Mouse (Mus musculus): ENCODE measurements around the gene Fam186b. TPM values are rescaled to one million over a fixed set of nuclear protein-coding genes. Genes with fewer than 3 reads are reported as not detected.
"Not testable (repeated sequence)": the region's sequence is repeated elsewhere in the genome, so short reads cannot be mapped to it uniquely, and the experiment has no call there.

Fam186b gene
- total RNA-seq, 1 experiment from 2014 or later = not detected

GRCm38 (mm10) chr15:99283456-99283855 is 12.2 kb downstream of the Fam186b start:
- no peak for ATAC-seq (replicated peaks; ENCODE audit: insufficient number of reproducible peaks, low FRiP score, low TSS enrichment, poor library complexity, severe bottlenecking)

- ATAC-seq (replicated peaks; ENCODE audit: insufficient number of reproducible peaks, low FRiP score, low TSS enrichment, poor library complexity, severe bottlenecking) = 0 out of 2 replicates have a peak, but pooled peaks have one; percentile 10
Measured at GRCm38 (mm10) chr15:99278271-99278670, 17.4 kb downstream of the Fam186b start.

GRCm38 (mm10) chr15:99276095-99276494 is 19.6 kb downstream of the Fam186b start:
- no peak for ATAC-seq (replicated peaks; ENCODE audit: insufficient number of reproducible peaks, low FRiP score, low TSS enrichment, poor library complexity, severe bottlenecking)

- 0 out of 2 replicates have a peak, but pooled peaks have one; percentile 35 for ATAC-seq (replicated peaks; ENCODE audit: insufficient number of reproducible peaks, low FRiP score, low TSS enrichment, poor library complexity, severe bottlenecking)
Measured at GRCm38 (mm10) chr15:99265679-99266078, 30.0 kb downstream of the Fam186b start.

- ATAC-seq (replicated peaks; ENCODE audit: insufficient number of reproducible peaks, low FRiP score, low TSS enrichment, poor library complexity, severe bottlenecking) = no peak
Measured at GRCm38 (mm10) chr15:99264363-99264762, 31.3 kb downstream of the Fam186b start.

- no peak for ATAC-seq (replicated peaks; ENCODE audit: insufficient number of reproducible peaks, low FRiP score, low TSS enrichment, poor library complexity, severe bottlenecking)
Measured at GRCm38 (mm10) chr15:99262702-99263101, 33.0 kb downstream of the Fam186b start.

- peak; percentile 70 for ATAC-seq (replicated peaks; ENCODE audit: insufficient number of reproducible peaks, low FRiP score, low TSS enrichment, poor library complexity, severe bottlenecking)
Measured at GRCm38 (mm10) chr15:99259730-99260252, 35.9 kb downstream of the Fam186b start.

- ATAC-seq (replicated peaks; ENCODE audit: insufficient number of reproducible peaks, low FRiP score, low TSS enrichment, poor library complexity, severe bottlenecking) = peak; percentile 27
Measured at GRCm38 (mm10) chr15:99259167-99259729, 36.4 kb downstream of the Fam186b start.

GRCm38 (mm10) chr15:99255241-99255749 is 40.4 kb downstream of the Fam186b start:
- ATAC-seq (replicated peaks; ENCODE audit: insufficient number of reproducible peaks, low FRiP score, low TSS enrichment, poor library complexity, severe bottlenecking) = no peak

GRCm38 (mm10) chr15:99254477-99255005 is 41.1 kb downstream of the Fam186b start:
- no peak for ATAC-seq (replicated peaks; ENCODE audit: insufficient number of reproducible peaks, low FRiP score, low TSS enrichment, poor library complexity, severe bottlenecking)

GRCm38 (mm10) chr15:99253772-99254171 is 41.9 kb downstream of the Fam186b start:
- no peak for ATAC-seq (replicated peaks; ENCODE audit: insufficient number of reproducible peaks, low FRiP score, low TSS enrichment, poor library complexity, severe bottlenecking)

GRCm38 (mm10) chr15:99253175-99253479 is 42.6 kb downstream of the Fam186b start:
- not testable (repeated sequence) for ATAC-seq (replicated peaks; ENCODE audit: insufficient number of reproducible peaks, low FRiP score, low TSS enrichment, poor library complexity, severe bottlenecking)

GRCm38 (mm10) chr15:99252381-99253174 is 43.1 kb downstream of the Fam186b start:
- ATAC-seq (replicated peaks; ENCODE audit: insufficient number of reproducible peaks, low FRiP score, low TSS enrichment, poor library complexity, severe bottlenecking) = no peak

GRCm38 (mm10) chr15:99251626-99252380 is 43.9 kb downstream of the Fam186b start, which contains the start of gene Mcrs1:
TSS of gene Mcrs1 (minus strand) at chr15:99251961.
- peak; percentile 91 for ATAC-seq (replicated peaks; ENCODE audit: insufficient number of reproducible peaks, low FRiP score, low TSS enrichment, poor library complexity, severe bottlenecking)

GRCm38 (mm10) chr15:99251111-99251510 is 44.6 kb downstream of the Fam186b start:
- ATAC-seq (replicated peaks; ENCODE audit: insufficient number of reproducible peaks, low FRiP score, low TSS enrichment, poor library complexity, severe bottlenecking) = not testable (repeated sequence)

GRCm38 (mm10) chr15:99249938-99250337 is 45.8 kb downstream of the Fam186b start:
- ATAC-seq (replicated peaks; ENCODE audit: insufficient number of reproducible peaks, low FRiP score, low TSS enrichment, poor library complexity, severe bottlenecking) = no peak

- no peak for ATAC-seq (replicated peaks; ENCODE audit: insufficient number of reproducible peaks, low FRiP score, low TSS enrichment, poor library complexity, severe bottlenecking)
Measured at GRCm38 (mm10) chr15:99248972-99249371, 46.7 kb downstream of the Fam186b start.

GRCm38 (mm10) chr15:99246736-99247135 is 49.0 kb downstream of the Fam186b start:
- ATAC-seq (replicated peaks; ENCODE audit: insufficient number of reproducible peaks, low FRiP score, low TSS enrichment, poor library complexity, severe bottlenecking) = not testable (repeated sequence)

- no peak for ATAC-seq (replicated peaks; ENCODE audit: insufficient number of reproducible peaks, low FRiP score, low TSS enrichment, poor library complexity, severe bottlenecking)
Measured at GRCm38 (mm10) chr15:99242045-99242444, 53.6 kb downstream of the Fam186b start.
